Mouse (Mus musculus): ENCODE data around the gene Enpp1.

The Enpp1 gene

DNA sequence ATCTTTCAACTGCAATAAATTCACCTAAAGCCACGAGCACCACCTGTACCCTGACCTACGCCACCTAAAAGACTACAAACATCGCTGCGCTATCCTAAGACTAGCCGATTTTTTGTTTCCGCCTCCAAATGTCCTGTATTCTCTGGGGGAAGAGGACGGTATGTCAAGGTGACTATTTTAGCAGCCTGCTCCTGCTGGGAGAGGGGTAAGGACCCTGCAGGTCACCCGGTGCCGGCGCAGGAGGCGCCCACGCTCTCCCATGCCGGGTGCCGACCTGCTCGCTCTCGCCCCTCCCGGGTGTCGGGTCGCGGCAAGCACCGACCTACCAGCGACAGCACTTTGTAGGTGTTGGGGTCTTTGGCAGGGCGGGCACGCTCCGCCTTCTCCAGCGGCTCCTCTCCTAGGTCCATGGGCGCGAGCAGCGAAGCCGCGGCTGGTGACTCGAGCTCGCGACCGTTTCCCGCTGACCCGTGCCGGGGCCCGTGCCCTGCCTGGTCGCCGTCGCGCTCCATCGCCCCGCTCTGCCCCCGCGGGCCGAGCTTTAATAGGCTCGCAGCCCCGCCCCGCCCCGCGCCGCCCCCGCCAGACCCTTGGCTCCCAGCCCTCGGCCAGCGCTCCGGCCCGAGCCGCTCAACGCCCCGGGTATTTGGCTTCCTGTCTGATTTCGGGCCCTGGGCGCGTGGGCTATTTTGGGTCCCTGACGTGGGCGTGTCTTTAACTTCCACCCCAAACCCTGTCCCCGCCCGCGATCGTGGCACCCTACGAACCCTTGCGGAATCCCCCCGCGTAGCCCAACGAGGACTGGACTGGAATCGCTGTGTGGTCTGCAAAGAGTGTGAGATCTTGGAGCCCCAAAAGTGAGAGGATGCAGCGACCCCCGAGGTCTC is at the start of gene Enpp1:
Enpp1 (minus strand) TSS at position 680 of the 887 bp plus-strand sequence.
- DNase-seq, result peak; percentile 82

GRCm38 (mm10) chr10:24758326-24758915 is 46.5 kb upstream of the Enpp1 start:
- no peak for DNase-seq

DNA sequence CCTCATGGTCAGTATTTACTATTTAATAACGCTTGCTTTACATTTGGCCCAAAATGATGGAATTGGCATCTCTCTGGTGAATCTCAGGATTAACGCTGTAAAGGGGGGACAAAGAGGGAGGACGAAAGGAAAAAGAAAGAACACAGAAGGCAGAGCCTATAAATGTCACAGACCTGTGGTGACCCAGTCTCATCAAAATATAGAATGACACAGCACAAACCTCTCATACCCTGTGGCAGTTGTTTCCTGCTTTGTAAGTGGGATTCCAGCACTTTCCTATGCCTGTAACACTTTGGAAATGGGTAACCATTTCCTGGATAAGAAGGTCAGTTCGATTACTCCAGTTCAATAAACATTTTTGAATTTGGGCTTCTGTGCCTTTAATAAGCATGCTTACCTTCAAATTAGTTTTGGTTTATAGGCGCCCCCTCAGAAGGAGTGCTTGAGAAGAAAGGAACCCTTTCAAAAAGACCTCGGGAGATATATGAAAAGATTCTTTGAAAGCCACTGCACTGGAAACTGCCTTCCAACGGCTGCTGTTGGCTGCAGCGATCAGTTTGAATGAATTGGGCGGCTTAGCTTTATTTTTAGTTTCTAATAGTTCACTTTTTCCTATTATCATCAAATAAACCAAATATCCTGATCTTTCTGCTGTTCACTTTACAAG is 43.0 kb upstream of the Enpp1 start:
- no peak for DNase-seq

- DNase-seq, result no peak
Observed at GRCm38 (mm10) chr10:24754251-24754835, 42.4 kb upstream of the Enpp1 start.

DNA sequence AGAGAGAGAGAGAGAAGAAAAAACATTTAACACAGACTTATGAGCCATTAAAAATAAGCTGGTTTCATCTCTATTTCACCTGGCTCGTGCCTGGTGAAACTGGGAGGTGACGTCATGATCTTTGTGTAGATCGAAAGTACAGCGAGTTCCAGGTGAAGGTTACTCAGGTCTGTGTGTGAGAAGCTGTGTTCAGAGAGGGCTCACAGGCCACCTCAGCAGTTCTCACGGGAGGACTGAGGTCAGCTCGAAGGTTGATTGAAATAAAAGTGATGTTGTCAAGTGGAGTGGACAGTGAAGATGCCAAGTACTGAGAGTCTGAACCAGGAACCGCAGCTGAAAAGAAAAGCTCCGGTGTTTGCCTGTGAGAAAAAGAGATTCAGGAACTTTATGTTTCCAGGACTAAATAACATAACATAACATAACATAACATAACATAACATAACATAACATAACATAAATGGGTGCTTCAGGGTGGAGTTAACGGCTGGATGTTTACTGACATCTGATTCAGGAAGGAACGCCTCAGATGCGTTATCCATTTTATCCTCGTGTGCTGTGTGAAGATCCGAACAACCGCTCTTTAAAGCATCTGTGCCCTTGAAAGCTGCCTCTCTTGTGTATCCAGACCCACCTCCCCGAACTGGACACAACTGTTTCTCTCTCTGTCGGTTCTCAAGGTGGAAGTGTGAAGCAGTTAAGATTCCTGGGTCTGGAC is 41.7 kb upstream of the Enpp1 start:
- peak; percentile 8 for DNase-seq

DNA sequence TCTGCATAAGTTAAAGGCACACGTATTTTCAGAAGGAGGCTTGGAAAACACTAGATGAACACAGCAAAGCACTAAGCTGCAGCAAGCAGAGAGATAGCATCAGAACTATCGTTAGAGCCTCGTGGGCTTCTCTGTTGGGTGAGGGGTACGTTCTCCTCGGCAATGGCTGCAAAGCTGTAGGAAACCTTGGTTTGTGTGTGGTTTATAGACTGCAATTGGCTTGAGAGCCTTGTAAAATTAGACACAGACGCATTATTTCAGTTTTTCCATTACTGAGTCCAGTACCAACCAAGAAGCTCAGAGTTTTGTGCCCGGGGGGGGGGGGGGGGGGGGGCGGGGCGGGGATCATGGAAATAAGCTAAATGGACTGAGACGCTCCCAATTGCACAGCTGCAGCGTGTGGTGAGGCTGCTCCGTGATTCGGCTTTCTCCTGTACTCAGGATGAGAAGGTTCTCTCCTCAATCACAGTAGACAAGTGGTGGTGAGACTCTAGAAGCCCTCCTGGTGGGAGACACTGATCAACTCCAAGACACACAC is 31.1 kb upstream of the Enpp1 start:
- no peak for DNase-seq

DNA sequence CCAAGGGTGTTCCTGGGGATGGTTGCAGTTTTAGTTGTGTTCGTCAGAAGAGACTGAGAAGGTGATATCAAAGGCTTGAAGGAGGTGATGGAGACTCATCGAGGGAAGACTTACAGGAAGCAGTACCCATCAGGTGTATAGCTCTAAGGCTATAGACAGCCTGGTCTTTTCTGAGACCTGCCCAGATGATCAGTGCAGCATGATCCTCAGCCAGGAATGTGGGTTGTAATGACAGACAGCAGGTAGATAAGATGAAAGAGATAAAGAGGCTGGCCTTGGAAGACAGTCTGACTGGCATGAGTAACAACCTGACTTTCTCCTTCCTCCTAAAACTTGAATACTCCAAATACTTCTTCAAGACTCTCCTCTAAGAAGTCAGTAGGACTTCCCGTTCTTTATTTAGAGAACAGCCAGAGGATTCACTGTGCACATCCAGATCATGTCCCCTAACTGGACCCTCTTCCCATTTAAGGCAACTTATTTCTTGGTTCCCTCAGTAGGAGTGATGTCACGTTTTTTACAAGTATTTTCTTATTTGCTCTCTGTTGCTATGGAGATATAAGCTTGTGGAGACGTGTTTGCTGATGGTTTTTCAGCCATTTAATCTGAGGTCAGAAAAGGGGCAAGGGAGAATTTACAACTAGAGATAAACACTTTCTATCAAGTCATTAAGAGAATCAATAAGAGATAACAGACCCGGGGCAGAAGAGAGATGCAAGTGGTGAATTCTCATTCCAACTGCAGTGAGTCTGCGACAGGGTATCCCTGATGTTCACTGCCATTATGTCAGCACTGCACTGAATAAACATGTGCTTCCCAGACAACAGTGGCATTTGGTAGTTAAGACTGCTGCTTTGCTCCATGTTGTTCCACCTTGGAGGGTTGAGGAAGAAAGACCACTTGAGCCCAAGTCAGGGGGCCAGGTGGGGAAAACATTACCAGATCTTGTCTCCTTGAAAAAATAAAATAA is 29.6 kb upstream of the Enpp1 start:
- DNase-seq, result no peak

DNA sequence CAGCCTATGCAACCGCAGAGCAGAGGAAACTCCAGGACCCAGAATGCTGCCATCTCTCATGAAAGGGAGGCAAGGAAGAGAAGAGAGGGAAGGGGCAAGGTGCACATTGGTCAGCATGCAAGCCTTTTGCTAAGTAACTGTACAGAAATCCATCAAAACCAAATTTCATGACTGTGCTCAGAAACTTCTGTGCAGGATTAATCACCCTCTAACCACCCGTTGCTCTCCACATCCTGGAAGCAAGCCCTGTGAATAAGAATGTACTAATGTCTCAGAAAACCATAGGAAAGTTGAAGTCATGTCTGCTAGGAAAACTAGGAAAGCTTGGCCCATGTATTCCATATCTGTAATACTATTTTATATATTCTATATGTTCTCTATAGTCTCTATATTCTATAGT is 27.2 kb upstream of the Enpp1 start:
- DNase-seq, result no peak

GRCm38 (mm10) chr10:24738456-24738855 is 26.5 kb upstream of the Enpp1 start:
- DNase-seq, result no peak

- DNase-seq, result no peak
Observed at GRCm38 (mm10) chr10:24735027-24735777, 23.2 kb upstream of the Enpp1 start.

DNA sequence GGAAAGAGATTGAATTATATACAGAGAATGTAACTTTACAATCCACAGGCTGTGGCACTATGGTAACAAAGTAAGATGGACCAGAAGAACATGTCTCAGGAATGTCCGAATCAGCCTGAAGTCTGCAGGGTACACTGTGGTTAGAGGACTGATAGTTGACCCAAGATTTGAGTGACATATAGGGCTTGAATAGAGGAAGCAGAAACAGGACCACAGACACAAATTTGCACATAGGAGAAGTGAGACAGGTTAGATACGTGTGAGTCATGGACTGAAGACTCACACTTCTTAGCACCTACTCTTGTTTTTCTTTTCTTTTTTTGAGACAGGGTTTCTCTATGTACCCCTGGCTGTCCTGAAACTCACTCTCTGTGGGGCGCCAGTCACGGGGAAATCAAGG is 15.5 kb upstream of the Enpp1 start:
- no peak for DNase-seq

DNA sequence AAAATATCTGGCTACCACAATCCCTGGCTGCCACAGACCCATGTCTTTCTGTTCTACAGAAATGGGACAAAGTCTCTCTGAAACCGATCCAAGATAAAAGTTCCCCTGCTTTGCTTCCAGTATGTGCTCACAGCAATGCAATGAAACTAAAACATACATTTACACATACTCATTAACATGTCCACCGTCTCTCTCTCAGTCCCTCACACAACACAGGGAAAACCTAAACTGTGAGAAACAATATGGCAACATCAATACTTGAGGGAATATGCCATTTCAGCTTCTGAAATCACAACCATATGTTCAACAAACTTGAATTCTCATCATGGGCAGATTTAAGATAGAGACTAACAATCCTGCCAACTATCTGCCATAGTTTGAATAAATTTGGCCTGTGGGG is 13.2 kb upstream of the Enpp1 start:
- no peak for DNase-seq

GRCm38 (mm10) chr10:24721841-24722240 is 9.9 kb upstream of the Enpp1 start:
- no peak for DNase-seq

DNA sequence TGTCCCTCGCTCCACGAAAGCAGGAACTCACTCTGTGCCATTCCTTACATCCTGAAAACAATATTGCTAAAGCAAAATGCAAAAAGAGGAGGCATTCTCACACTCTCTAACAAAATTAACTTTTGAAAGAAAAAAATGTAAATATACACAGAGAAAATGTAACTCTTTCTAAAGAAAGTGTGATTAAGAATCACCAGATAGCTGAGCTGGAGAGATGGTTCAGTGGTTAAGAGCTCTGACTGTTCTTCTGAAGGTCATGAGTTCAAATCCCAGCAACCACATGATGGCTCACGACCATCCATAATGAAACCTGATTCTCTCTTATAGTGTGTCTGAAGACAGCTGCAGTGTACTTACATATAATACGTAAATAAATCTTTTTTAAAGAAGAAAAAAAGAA is 7.4 kb upstream of the Enpp1 start:
- no peak for DNase-seq

DNA sequence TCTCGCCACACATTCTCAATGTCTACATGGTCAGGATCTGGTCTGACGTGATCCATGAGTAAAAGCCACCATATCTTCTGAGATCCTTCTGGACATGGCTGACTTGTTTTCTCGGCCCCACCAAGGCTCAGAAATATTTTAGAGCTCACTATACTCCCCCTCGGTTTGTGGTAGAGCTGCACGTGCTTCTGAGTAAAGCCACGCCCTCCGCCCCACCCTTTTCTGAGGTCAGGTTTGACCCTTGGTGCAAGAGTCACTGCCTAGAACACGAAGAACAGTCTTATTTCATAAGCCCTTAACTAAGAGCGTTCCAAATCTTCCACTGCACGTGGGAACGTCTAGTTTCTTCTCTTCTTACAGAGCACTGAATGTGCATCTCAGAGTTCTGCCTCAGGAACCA is 6.8 kb upstream of the Enpp1 start:
- DNase-seq, result no peak

DNA sequence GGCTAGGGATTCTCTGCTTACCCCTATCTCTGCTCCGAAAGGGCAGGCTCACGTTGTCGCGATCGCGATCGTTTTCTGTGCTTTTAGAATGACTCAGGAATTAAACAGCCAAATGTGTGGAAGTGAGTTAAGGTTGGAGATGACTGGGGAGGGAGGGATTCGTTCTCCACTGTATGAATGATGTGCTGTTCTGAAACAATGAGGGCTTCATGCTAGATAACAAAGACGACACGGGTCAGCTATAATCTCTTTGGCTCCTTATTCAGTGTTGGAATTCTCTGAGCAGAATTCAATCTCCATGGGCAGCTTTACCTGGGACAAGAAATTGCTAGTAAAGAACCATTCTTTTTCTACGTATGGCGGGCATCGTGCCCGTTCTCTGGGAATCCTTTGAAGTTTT is 6.1 kb upstream of the Enpp1 start:
- no peak for DNase-seq

DNA sequence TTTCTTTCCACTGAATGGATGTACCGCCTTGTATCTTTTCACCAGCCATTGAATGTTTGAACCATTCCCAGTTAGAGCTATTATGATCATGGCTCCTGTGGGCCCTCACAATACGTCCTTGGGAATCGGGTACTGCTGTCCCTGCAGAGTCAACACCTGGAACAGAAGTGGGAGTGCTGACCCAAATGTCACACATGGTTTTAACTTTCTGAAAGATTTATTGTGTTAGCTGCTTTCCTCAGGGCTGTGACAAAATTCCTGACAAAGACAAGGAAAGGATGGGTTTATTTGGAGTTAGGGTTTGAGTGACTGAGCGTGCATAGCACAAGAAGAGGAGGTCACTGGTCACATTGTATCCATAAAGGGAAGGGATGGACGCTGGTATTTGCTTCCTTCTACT is 4.3 kb upstream of the Enpp1 start:
- DNase-seq, result no peak

- DNase-seq, result no peak
Observed at GRCm38 (mm10) chr10:24712901-24713300, 942 bp upstream of the Enpp1 start.

GRCm38 (mm10) chr10:24712367-24712761 is 405 bp upstream of the Enpp1 start:
- DNase-seq, result no peak

DNA sequence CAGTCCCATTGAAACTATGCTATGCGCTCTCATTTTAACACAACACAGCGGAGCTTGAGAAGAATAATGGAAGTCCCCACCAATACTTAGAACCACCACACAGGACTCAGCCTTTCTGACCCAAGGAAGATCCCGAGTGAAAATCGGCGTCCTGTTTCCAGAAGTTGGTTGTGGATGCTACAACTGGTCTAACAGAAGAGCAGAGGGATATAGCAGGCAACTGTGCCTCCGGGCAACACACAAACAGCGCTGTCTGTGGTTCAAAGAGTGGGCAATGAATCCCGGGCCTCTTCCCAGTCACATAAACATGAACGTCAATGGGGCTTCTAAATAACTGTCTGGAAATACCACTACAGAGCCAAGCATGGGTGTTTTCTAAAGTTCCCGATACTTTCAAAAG is 888 bp downstream of the Enpp1 start:
- peak; percentile 19 for DNase-seq

- DNase-seq, result no peak
Observed at GRCm38 (mm10) chr10:24710361-24710760, 1.6 kb downstream of the Enpp1 start.
